Mouse (Mus musculus) bone marrow macrophage, adult 2 months (primary cell): ENCODE measurements around the gene Tedc1. TPM values are rescaled to one million over a fixed set of nuclear protein-coding genes. Genes with fewer than 3 reads are reported as not detected.

Source experiments
- H3K27ac ChIP-seq: 2 replicates; pipeline ENCODE4 v1.5.1; 2012; ENCODE audit warnings: low read depth, low read length; ENCODE audit not compliant: insufficient read depth
- H3K4me1 ChIP-seq: 2 replicates; pipeline ENCODE4 v1.6.1; 2012; ENCODE audit warnings: low read length; ENCODE audit not compliant: control insufficient read depth, insufficient read depth
- H3K4me3 ChIP-seq: 2 replicates; pipeline ENCODE4 v1.5.1; 2012; ENCODE audit warnings: mild to moderate bottlenecking, low read length, moderate library complexity; ENCODE audit not compliant: insufficient read depth
- CTCF ChIP-seq: IDR thresholded peaks from 2 replicates; pipeline ENCODE4 v1.5.1; 2012; ENCODE audit warnings: low read depth, mild to moderate bottlenecking, low read length, moderate library complexity
- POLR2A ChIP-seq: IDR thresholded peaks from 2 replicates; pipeline ENCODE4 v1.6.1; 2012; ENCODE audit warnings: mild to moderate bottlenecking, low read depth, low read length, borderline replicate concordance
- polyA plus RNA-seq: library from polyadenylated mRNA; stranded (reverse); fragments of >200 nt; gene quantifications from 2 replicates; pipeline ENCODE4 v1.2.4, GENCODE M21; 2012; ENCODE audit not compliant: missing spikeins, insufficient read depth, insufficient read length

The Tedc1 gene
- polyA plus RNA-seq, 1 experiment: 7.1 TPM

GRCm38 (mm10) chr12:113152272-113152661, 4.0 kb upstream of the Tedc1 start:
- peaks cover 28% of the 10 kb centered on the region for H3K4me1 ChIP-seq
- H3K4me3 ChIP-seq: peak overlapping the region; percentile 63
- TF ChIP-seq POLR2A (no peak), CTCF (no peak)
- no peak overlapping the region for H3K27ac ChIP-seq

DNA sequence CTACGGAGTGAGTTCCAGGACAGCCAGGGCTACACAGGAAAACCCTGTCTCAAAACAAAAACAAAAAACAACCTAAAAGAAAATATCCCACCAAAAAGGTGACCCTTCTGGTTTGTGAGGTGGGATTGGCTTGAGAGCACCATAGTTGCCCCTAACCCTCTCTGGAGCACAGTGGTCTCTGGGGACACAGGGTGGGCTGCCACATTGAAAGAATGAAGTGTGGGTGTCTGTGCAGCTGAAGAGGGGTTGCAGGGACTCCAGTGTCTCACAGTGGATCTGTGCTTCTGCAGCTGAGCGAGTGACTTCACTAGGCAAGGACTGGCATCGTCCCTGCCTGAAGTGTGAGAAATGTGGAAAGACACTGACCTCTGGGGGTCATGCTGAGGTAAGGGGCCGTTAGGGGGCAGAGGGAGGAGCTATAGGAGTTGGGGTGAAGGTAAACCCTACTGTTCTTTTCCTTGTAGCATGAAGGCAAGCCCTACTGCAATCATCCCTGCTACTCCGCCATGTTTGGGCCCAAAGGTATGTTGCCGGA, 3.2 kb upstream of the Tedc1 start:
- Histone ChIP-seq H3K4me3 (no peak overlapping the region), H3K27ac (no peak overlapping the region), H3K4me1 (peaks cover 28% of the 10 kb centered on the region)
- TF ChIP-seq CTCF: no peak
- no peak for TF ChIP-seq POLR2A

GRCm38 (mm10) chr12:113153971-113154370, 2.2 kb upstream of the Tedc1 start:
- TF ChIP-seq POLR2A: no peak
- TF ChIP-seq CTCF: no peak
- Histone ChIP-seq H3K4me3 (no peak overlapping the region), H3K27ac (peak overlapping the region; percentile 39), H3K4me1 (peaks cover 28% of the 10 kb centered on the region)

DNA sequence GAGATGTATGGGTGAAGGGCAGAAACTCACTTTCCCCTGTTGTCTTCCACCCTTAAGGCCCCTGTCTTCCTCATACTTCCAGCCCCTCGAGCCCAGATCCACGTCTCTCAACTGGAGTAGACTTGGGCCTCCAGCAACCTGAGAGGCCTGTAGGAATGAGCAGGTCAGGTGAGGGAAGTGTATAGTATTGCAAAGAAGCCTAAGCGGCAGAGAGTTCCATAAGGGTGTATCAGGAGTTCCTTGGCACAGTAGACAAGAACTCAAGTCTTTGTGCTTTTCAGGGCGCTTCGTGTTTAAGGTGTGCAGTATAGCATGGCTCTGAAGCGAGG, 1.5 kb upstream of the Tedc1 start:
- H3K4me3 ChIP-seq: no peak overlapping the region
- H3K27ac ChIP-seq: no peak overlapping the region
- peaks cover 28% of the 10 kb centered on the region for H3K4me1 ChIP-seq
- TF ChIP-seq POLR2A (no peak), CTCF (no peak)

DNA sequence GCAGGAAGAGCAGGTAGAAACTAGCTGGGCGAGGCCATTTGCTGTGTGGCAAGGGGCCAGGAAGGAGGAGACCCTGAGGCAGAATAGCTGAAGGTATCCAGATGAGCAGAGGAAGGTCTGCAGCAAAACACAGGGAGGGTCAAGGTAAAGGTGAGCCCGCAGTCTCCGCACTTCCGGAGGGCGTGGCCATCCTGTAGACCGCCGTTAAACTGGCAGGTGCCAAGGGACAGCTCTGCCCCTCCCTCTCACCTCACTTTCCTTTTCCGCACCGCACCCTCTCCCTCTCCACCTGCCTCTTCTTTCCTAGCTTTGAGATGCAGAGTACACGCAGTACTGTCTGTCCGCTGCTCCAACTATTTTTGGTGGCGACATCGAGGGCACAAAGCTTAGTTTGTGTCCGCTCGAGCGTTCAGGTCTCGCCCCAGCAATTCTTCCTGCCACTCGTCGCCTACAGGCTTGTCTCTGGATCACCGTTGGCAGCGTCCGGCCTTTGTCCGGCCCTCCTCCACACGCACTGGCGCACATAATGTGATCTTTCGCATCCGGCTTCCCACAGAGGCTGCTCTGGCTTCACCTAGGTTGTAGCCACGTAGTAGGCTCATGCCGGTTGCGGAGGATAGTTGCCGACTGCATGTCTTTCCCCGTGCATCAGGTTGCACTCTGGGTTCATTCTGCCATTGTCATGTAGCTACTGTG, 997 bp upstream of the Tedc1 start:
- H3K27ac ChIP-seq: peak overlapping the region; percentile 11
- no peak for TF ChIP-seq POLR2A
- TF ChIP-seq CTCF: no peak
- H3K4me1 ChIP-seq: peaks cover 28% of the 10 kb centered on the region
- H3K4me3 ChIP-seq: peak overlapping the region; percentile 44

- Histone ChIP-seq H3K4me1 (peaks cover 28% of the 10 kb centered on the region), H3K27ac (no peak overlapping the region), H3K4me3 (peak overlapping the region; percentile 75)
- no peak for TF ChIP-seq POLR2A
These were observed 314 bp downstream of the Tedc1 start for GRCm38 (mm10) chr12:113156540-113156929.

DNA sequence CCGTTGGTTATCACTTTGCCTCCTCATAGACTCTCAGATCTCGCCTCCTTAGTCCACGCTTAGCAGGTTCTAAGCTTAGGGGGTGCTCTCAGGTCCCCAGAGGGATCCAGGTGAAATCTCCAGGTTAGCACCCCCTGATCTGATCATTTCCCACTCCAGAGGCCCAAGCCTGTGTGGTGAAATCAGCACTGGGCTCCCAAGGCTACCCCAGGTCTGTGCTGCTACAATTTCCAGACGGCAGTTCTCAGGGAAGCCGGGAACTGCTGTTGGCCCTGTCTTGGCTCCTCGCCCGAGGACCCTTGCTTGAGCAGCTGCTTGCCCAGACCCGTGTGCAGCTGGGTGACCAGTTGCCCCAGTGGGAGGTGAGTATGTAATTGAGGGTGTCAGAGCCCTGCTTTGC, 781 bp downstream of the Tedc1 start:
- no peak for TF ChIP-seq POLR2A
- no peak for TF ChIP-seq CTCF
- no peak overlapping the region for H3K27ac ChIP-seq
- peak overlapping the region; percentile 75 for H3K4me3 ChIP-seq
- peaks cover 28% of the 10 kb centered on the region for H3K4me1 ChIP-seq

DNA sequence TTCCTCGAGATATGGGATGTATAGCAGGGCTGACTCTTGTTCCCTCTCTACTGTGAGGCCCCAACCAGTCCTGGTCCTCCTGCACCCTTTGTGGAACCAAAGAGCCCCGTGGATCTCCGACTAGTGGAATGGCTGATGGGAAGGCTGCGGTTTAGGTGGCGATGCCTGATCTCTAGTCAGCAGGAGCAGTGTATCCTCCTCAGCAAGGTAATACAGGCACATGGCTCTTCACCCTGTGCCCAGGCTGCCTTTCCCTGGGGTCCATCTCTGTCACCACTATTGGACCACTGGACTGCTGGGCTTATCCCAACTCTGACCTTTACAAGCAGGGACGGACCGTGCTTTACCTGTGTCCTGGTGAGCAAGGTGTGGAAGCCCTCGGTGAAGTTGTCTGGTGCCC, 1.3 kb downstream of the Tedc1 start:
- Histone ChIP-seq H3K27ac (no peak overlapping the region), H3K4me3 (no peak overlapping the region), H3K4me1 (peaks cover 25% of the 10 kb centered on the region)
- TF ChIP-seq CTCF: no peak
- TF ChIP-seq POLR2A: no peak

GRCm38 (mm10) chr12:113157971-113158370, 1.8 kb downstream of the Tedc1 start:
- no peak for TF ChIP-seq CTCF
- no peak for TF ChIP-seq POLR2A
- peaks cover 24% of the 10 kb centered on the region for H3K4me1 ChIP-seq
- H3K4me3 ChIP-seq: no peak overlapping the region
- no peak overlapping the region for H3K27ac ChIP-seq

- no peak for TF ChIP-seq CTCF
- no peak for TF ChIP-seq POLR2A
- no peak overlapping the region for H3K27ac ChIP-seq
- H3K4me3 ChIP-seq: no peak overlapping the region
These were observed 7.4 kb downstream of the Tedc1 start for GRCm38 (mm10) chr12:113163561-113164006.

More at GRCm38 (mm10) chr12:113163561-113164006, 7.4 kb downstream of the Tedc1 start:
- H3K4me1 ChIP-seq: peaks cover 13% of the 10 kb centered on the region
